Mouse (Mus musculus): ENCODE data around the gene Styx. TPM values are rescaled to one million over a fixed set of nuclear protein-coding genes. Genes with fewer than 3 reads are reported as not detected.
"Not testable (repeated sequence)": the region's sequence is repeated elsewhere in the genome, so short reads cannot be mapped to it uniquely, and the experiment has no call there.

Gene Styx
- total RNA-seq, 4 experiments from 2014 or later: 78.0 to 102 (median 92.9) TPM

GRCm38 (mm10) chr14:45464036-45465035 lies 113.4 kb downstream of the Styx start:
- DNase-seq (ENCODE audit: low spot score in 2 of 2): no peak

DNA sequence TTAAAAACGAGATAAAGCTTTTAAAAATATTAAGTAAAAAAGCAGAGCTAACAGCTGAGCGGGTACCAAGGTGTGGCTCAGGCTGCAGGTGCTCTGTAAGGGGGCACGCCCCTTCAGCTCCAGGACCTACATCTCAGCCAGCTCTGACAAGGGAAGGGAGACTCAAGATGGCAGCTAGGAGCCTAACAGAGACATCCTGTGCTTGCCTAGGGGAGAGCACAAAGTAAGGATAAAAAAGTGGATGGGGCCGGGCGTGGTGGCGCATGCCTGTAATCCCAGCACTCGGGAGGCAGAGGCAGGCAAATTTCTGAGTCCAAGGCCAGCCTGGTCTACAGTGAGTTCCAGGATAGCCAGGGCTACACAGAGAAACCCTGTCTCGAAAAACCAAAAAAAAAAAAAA lies 115.5 kb downstream of the Styx start:
- DNase-seq (ENCODE audit: low spot score in 2 of 2): not testable (repeated sequence)

GRCm38 (mm10) chr14:45469446-45469845 lies 118.6 kb downstream of the Styx start:
- no peak for DNase-seq (ENCODE audit: low spot score in 2 of 2)

Small RNAs within 50 kb of the gene (microRNA-seq; reads per million reads assigned to microRNA genes)
- not detected for gene Gm25353

Other genes with a start within 250 kb of the Styx start
- 1 to 10 TPM; 1.9 to 5.3 (median 3.2) TPM for gene Gpr137c, start 131.4 kb upstream of the Styx start, total RNA-seq (2022)
- 10 to 100 TPM in 2 of 4 experiments, 1 to 10 TPM in 2; 8.4 to 15.6 (median 9.9) TPM for gene Txndc16, start 130.8 kb upstream of the Styx start, total RNA-seq (2022)
- gene Ero1l, start 32.3 kb upstream of the Styx start, total RNA-seq (2022): 1 to 10 TPM; 5.5 to 9.3 (median 7.5) TPM
- gene Psmc6, start 21.3 kb upstream of the Styx start, total RNA-seq (2022): 100 to 1,000 TPM in 1 of 4 experiments, 10 to 100 TPM in 3; 91.2 to 102 (median 96.4) TPM
- gene Gnpnat1, start 53.8 kb downstream of the Styx start, total RNA-seq (2022): 10 to 100 TPM in 1 of 4 experiments, 1 to 10 TPM in 3; 7.2 to 10.8 (median 9.7) TPM
- gene Fermt2, start 179.0 kb downstream of the Styx start, total RNA-seq (2022): 100 to 1,000 TPM; 229 to 294 (median 246) TPM

All from gastrocnemius, adult 8-10 months (tissue).